Mouse (Mus musculus): ENCODE measurements at regions not wholly inside any gene's neighbourhood (a gene's known extent, or its start where the extent isn't known, plus 50 kb on each side); places are given as distances from the start of the nearest gene placed in this dataset.
A peak's percentile ranks its signal among the peaks of the same experiment; 100 is the strongest.

DNA sequence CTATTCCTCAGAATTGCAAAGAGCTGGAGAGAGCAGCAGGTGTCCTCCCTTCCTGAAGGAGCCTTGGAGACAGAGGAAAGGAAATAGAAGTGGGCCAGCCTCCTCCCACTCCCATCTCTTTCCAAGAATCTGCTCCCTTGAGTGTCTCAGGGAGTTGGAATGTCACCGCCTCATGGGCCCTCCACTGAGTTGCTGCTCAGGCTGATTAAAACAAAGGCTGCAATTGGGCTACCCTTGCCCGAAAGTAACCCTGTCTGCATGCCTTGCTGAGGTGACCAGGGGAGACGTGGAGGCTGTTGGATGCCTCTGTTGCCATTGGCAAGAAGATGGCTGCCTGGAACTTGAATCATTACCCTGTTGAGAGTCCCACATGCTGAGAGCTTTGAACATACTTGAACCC lies 59.7 kb upstream of the Abca1 start:
- H3K4me1 ChIP-seq (ENCODE audit: control insufficient read depth), result no peaks in the 10 kb centered on the region

DNA sequence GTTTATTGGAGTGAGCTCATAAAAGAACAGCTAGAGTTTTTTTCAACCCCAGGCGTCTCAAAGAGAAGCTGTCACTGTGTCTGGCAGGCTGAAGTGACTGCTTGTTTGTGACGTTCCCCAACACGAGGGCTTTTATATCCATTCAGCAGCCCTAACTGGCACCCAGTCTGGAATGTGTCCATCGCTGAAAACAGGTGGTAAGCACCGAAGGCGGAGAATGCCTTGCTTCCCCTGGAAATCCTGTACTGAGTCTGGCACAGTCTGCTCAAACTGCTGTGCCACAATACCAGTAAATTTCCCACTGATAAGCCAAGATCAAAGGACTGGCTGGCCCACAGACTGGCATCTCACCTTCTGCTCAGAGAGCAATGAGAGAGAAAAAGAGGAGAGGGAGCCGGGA lies 59.1 kb upstream of the Abca1 start:
- TF ChIP-seq GATA1 (IDR thresholded peaks at IDR 0.05; ENCODE audit: low read length) (no peak), TAL1 (IDR thresholded peaks at IDR 0.05; ENCODE audit: low read length) (no peak)
- Histone ChIP-seq H3K4me1 (ENCODE audit: control insufficient read depth) (no peaks in the 10 kb centered on the region), H3K4me3 (replicated peaks) (no peak overlapping the region), H3K36me3 (ENCODE audit: control insufficient read depth) (no peaks in the 10 kb centered on the region), H3K27me3 (ENCODE audit: control insufficient read depth) (peaks cover 5% of the 10 kb centered on the region; the same call in 1 of the 2 replicates), H3K9me3 (ENCODE audit: control insufficient read depth, low read length) (no peaks in the 10 kb centered on the region)

More for the DNA sequence above, 59.7 kb upstream of the Abca1 start:
- peaks cover 5% of the 10 kb centered on the region; the same call in 1 of the 2 replicates for H3K27me3 ChIP-seq (ENCODE audit: control insufficient read depth)
- H3K4me3 ChIP-seq (replicated peaks), result no peak overlapping the region
- H3K9me3 ChIP-seq (ENCODE audit: control insufficient read depth, low read length), result no peaks in the 10 kb centered on the region
- H3K36me3 ChIP-seq (ENCODE audit: control insufficient read depth), result no peaks in the 10 kb centered on the region
- TF ChIP-seq TAL1 (IDR thresholded peaks at IDR 0.05; ENCODE audit: low read length), result no peak

DNA sequence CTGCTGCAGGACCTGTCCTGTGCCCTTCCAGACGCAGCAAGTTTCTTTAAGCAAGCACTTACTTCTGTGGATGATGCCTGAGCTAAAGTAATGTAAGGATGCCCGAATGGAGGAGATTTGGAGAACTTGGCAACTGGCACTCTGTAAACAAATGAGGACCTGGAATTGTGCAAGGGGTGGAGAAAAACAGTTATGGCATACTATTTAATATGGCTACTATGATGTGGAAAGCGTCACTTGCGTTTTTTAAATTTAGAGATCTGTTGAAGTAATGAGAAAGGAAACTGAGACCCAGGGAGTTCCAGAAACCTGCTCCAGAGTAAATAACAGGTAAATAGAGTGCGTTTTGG lies 58.6 kb upstream of the Abca1 start:
- Histone ChIP-seq H3K4me3 (replicated peaks) (no peak overlapping the region), H3K27me3 (ENCODE audit: control insufficient read depth) (peaks cover 5% of the 10 kb centered on the region; the same call in 1 of the 2 replicates), H3K9me3 (ENCODE audit: control insufficient read depth, low read length) (no peaks in the 10 kb centered on the region), H3K4me1 (ENCODE audit: control insufficient read depth) (no peaks in the 10 kb centered on the region), H3K36me3 (ENCODE audit: control insufficient read depth) (no peaks in the 10 kb centered on the region)
- TF ChIP-seq TAL1 (IDR thresholded peaks at IDR 0.05; ENCODE audit: low read length) (no peak), GATA1 (IDR thresholded peaks at IDR 0.05; ENCODE audit: low read length) (no peak)

DNA sequence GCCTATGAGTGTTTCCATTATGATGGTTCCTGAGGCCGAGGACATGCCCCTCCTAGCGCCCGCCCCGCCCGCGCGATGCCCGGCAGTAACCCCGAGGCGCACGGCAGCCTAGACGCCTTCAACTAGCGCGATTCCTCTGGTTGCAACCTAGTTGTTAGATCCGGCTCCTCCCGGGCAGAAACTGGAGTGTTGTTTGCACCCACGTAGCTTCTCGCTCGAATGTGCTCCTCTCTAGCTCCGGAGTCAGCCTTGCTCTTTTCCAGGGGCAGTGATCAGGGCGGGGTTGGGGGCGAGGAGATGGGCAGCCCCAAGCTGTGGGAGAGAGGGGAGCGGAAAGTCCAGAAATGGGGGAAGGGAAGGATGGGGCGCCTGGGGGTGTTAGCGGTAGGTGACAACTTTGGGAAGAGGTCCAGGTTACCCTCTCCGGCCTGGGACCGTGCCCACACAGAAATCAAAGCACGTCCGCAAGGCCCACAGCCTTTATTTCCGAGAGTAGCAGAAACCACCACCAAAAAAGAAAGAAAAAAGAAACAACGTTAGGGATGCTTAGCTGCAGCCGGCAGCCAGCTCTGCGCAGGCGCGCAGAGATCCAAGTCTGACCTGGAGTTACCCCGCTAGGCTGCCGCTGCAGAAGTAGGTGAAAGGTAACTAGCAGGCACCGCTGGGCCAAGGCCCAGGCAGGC lies 58.1 kb upstream of the Abca1 start:
- TF ChIP-seq TAL1 (IDR thresholded peaks at IDR 0.05; ENCODE audit: low read length) (no peak), GATA1 (IDR thresholded peaks at IDR 0.05; ENCODE audit: low read length) (no peak)
- Histone ChIP-seq H3K9me3 (ENCODE audit: control insufficient read depth, low read length) (no peaks in the 10 kb centered on the region), H3K4me1 (ENCODE audit: control insufficient read depth) (no peaks in the 10 kb centered on the region), H3K27me3 (ENCODE audit: control insufficient read depth) (peaks cover 5% of the 10 kb centered on the region; the same call in 1 of the 2 replicates), H3K4me3 (replicated peaks) (peak overlapping the region; percentile 28), H3K36me3 (ENCODE audit: control insufficient read depth) (no peaks in the 10 kb centered on the region)

DNA sequence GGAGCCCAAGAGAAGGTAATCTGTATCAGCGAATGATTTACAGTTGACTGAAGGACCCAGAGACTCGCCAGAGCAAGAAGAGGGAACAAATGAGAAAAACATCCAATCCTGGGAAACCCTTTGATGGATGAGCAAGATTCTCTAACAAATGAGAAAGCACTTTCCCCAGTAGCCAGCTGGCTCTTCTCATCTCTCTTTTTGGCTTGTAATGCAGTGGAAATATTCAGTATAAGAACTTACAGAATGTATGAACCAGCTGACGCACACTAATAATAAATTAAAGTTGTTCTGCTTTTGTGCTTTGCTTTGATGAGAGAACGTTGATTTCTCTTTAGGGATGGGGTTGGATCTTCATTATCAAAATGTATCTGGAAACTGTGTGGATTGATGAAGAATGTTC lies 52.8 kb upstream of the Abca1 start:
- no peaks in the 10 kb centered on the region for H3K36me3 ChIP-seq (ENCODE audit: control insufficient read depth)
- H3K4me1 ChIP-seq (ENCODE audit: control insufficient read depth), result no peaks in the 10 kb centered on the region
- H3K27me3 ChIP-seq (ENCODE audit: control insufficient read depth), result peaks cover under 1% of the 10 kb centered on the region; the same call in 1 of the 2 replicates
- TF ChIP-seq GATA1 (IDR thresholded peaks at IDR 0.05; ENCODE audit: low read length) (no peak), TAL1 (IDR thresholded peaks at IDR 0.05; ENCODE audit: low read length) (no peak)
- H3K4me3 ChIP-seq (replicated peaks), result no peak overlapping the region
- no peaks in the 10 kb centered on the region for H3K9me3 ChIP-seq (ENCODE audit: control insufficient read depth, low read length)

DNA sequence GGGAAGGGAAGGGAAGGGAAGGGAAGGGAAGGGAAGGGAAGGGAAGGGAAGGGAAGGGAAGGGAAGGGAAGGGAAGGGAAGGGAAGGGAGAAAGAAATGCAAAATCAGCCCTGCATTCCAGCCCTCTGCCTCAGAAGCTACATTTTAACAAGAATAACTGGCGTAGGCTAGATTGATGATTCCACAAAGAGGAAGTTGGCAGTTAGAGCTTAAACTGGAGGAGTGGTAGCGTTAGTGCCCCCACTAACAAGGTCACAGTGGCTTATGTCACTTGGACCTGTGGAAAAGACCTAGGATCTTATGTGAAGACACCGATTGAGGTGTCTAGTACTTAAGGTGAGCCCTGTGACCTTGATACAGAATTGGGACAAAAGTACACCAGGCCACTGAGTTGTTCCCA lies 51.0 kb upstream of the Abca1 start:
- no peak for TF ChIP-seq TAL1 (IDR thresholded peaks at IDR 0.05; ENCODE audit: low read length)
- TF ChIP-seq GATA1 (IDR thresholded peaks at IDR 0.05; ENCODE audit: low read length), result no peak
- Histone ChIP-seq H3K4me1 (ENCODE audit: control insufficient read depth) (no peaks in the 10 kb centered on the region), H3K36me3 (ENCODE audit: control insufficient read depth) (no peaks in the 10 kb centered on the region), H3K27me3 (ENCODE audit: control insufficient read depth) (no peaks in the 10 kb centered on the region), H3K4me3 (replicated peaks) (no peak overlapping the region), H3K9me3 (ENCODE audit: control insufficient read depth, low read length) (no peaks in the 10 kb centered on the region)

Data from erythroblast, embryonic 14.5 days (primary cell).